Mouse (Mus musculus) liver, postnatal 0 days (tissue): ENCODE measurements around the gene Adra2a.

ENCODE experiments used
- CTCF ChIP-seq: sonication (generic); IDR thresholded peaks from 2 replicates; pipeline ENCODE4 v1.5.1; 2016; ENCODE audit warnings: antibody characterized with exemption, low read depth
- EP300 ChIP-seq: IDR thresholded peaks from 2 replicates; pipeline ENCODE4 v1.6.1; 2016; ENCODE audit warnings: antibody characterized with exemption, low read depth, mild to moderate bottlenecking

DNA sequence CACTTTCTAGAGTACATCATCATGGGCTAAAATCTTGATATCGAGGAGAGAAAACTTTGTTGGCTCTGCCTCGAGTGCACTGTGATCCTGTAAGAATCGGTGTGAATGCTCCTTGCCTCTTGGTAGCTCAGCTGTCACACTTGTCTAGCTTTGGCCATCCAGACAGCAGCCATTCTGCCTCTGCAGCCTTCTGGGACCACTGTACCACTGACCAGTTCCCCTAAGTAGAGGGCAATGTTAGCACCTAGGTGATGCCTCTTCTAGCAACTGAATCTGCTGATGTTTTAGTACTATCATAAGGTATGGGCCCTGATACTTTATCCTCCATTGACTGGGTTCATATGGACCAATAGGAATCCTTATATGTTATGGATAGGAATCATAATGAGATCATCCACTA is 54.4 kb downstream of the Adra2a start:
- no peak for TF ChIP-seq CTCF
- TF ChIP-seq EP300, result no peak
